Mouse (Mus musculus) hindbrain, embryonic 11.5 days (tissue): ENCODE measurements around the gene Cnmd. TPM values are rescaled to one million over a fixed set of nuclear protein-coding genes. Genes with fewer than 3 reads are reported as not detected.
A peak's percentile ranks its signal among the peaks of the same experiment; 100 is the strongest.

Experiments used
- ATAC-seq: fragments of 200-750 bp; cut with Nextera tagmentation; 2 replicates; pipeline ENCODE4 v1.8.0; 2017; ENCODE audit warnings: mild to moderate bottlenecking, moderate TSS enrichment, moderate library complexity; ENCODE audit not compliant: low FRiP score
- DNase-seq: peaks from one replicate; pipeline ENCODE4 v3.0.0-alpha.2; 2015; ENCODE audit warnings: low spot score
- H3K27ac ChIP-seq: fragments of 300-500 bp; sonication (generic); 2 replicates; pipeline ENCODE4 v1.5.1; 2014; ENCODE audit warnings: mild to moderate bottlenecking, low read depth, low read length
- H3K27me3 ChIP-seq: fragments of 300-500 bp; sonication (generic); 2 replicates; pipeline ENCODE4 v1.6.1; 2014; ENCODE audit warnings: mild to moderate bottlenecking, low read length, moderate library complexity, mixed read lengths; ENCODE audit not compliant: control insufficient read depth, insufficient read depth
- H3K36me3 ChIP-seq: fragments of 300-500 bp; sonication (generic); 2 replicates; pipeline ENCODE4 v1.6.1; 2014; ENCODE audit warnings: mild to moderate bottlenecking, low read length, moderate library complexity, mixed read lengths; ENCODE audit not compliant: control insufficient read depth, insufficient read depth
- H3K4me1 ChIP-seq: fragments of 300-500 bp; sonication (generic); replicated peaks from 2 replicates; pipeline ENCODE4 v1.6.1; 2014; ENCODE audit warnings: low read length, mixed read lengths; ENCODE audit not compliant: control insufficient read depth, insufficient read depth
- H3K4me2 ChIP-seq: fragments of 300-500 bp; sonication (generic); replicated peaks from 2 replicates; pipeline ENCODE4 v1.6.1; 2014; ENCODE audit warnings: mild to moderate bottlenecking, low read depth, low read length
- H3K4me3 ChIP-seq: fragments of 300-500 bp; sonication (generic); 2 replicates; pipeline ENCODE4 v1.5.1; 2014; ENCODE audit warnings: low read depth, low read length
- H3K9ac ChIP-seq: fragments of 300-500 bp; sonication (generic); 2 replicates; pipeline ENCODE4 v1.6.1; 2014; ENCODE audit warnings: low read depth, low read length
- H3K9me3 ChIP-seq: fragments of 300-500 bp; sonication (generic); 2 replicates; pipeline ENCODE4 v1.6.1; 2016; ENCODE audit warnings: low read length; ENCODE audit not compliant: control insufficient read depth
- WGBS: fragments of 180-500 bp; shearing (Covaris S2); extraction: QIAGEN DNeasy Blood & Tissue Kit; methylation state at CpG from one replicate; pipeline ENCODE4 v1.1.7; 2014; 5-methylcytosine and 5-hydroxymethylcytosine counted together
- polyA plus RNA-seq: library from polyadenylated mRNA; unstranded; fragments of >200 nt; fragmentation: Nextera tagmentation; extraction: Ambion mirVana; gene quantifications from 2 replicates; pipeline ENCODE4 v1.2.1, GENCODE M21; 2014

Cnmd gene
- polyA plus RNA-seq, 1 experiment from 2014 or later: 20.0 TPM

- 51% methylated on average over 14 of the region's 14 CpGs for WGBS
- no peak overlapping the region for H3K27ac ChIP-seq
- ATAC-seq: no peak
Observed at GRCm38 (mm10) chr14:79677891-79678687, 16.1 kb upstream of the Cnmd start.

GRCm38 (mm10) chr14:79677108-79677753 lies 15.3 kb upstream of the Cnmd start:
- H3K36me3 ChIP-seq: no peaks in the 10 kb centered on the region
- no peak for ATAC-seq
- no peak overlapping the region for H3K4me2 ChIP-seq
- 0 out of 2 replicates have a peak overlapping the region, but pooled peaks have one; percentile 17 for H3K27ac ChIP-seq
- H3K4me1 ChIP-seq: 0 out of 2 replicates have a peak, but pooled peaks cover 2% of the 10 kb centered on the region
- no peaks in the 10 kb centered on the region for H3K9me3 ChIP-seq
- DNase-seq: peak; percentile 30
- 50% methylated on average over 15 of the region's 15 CpGs for WGBS
- no peak overlapping the region for H3K9ac ChIP-seq
- H3K4me3 ChIP-seq: no peak overlapping the region
- no peaks in the 10 kb centered on the region for H3K27me3 ChIP-seq

More at GRCm38 (mm10) chr14:79677891-79678687, 16.1 kb upstream of the Cnmd start:
- DNase-seq: peak; percentile 27
- Histone ChIP-seq H3K4me1 (0 out of 2 replicates have a peak, but pooled peaks cover 2% of the 10 kb centered on the region), H3K9me3 (no peaks in the 10 kb centered on the region), H3K9ac (no peak overlapping the region), H3K36me3 (no peaks in the 10 kb centered on the region), H3K4me3 (no peak overlapping the region), H3K4me2 (no peak overlapping the region), H3K27me3 (no peaks in the 10 kb centered on the region)

GRCm38 (mm10) chr14:79673083-79674013 lies 11.4 kb upstream of the Cnmd start:
- peak overlapping the region; percentile 63 for H3K27ac ChIP-seq
- no peak overlapping the region for H3K4me3 ChIP-seq
- ATAC-seq: peak; percentile 79
- no peaks in the 10 kb centered on the region for H3K9me3 ChIP-seq
- H3K4me1 ChIP-seq: 0 out of 2 replicates have a peak, but pooled peaks cover 2% of the 10 kb centered on the region
- H3K27me3 ChIP-seq: peaks cover 2% of the 10 kb centered on the region; the same call in 1 of the 2 replicates
- H3K9ac ChIP-seq: no peak overlapping the region
- H3K4me2 ChIP-seq: no peak overlapping the region
- DNase-seq: peak; percentile 47
- no peaks in the 10 kb centered on the region for H3K36me3 ChIP-seq
- WGBS: 56% methylated on average over 17 of the region's 17 CpGs

GRCm38 (mm10) chr14:79672567-79672966 lies 10.6 kb upstream of the Cnmd start:
- 0 out of 2 replicates have a peak overlapping the region, but pooled peaks have one; percentile 27 for H3K27ac ChIP-seq
- peaks cover 2% of the 10 kb centered on the region; the same call in 1 of the 2 replicates for H3K27me3 ChIP-seq
- no peaks in the 10 kb centered on the region for H3K36me3 ChIP-seq
- H3K4me2 ChIP-seq: no peak overlapping the region
- 0 out of 2 replicates have a peak, but pooled peaks cover 2% of the 10 kb centered on the region for H3K4me1 ChIP-seq
- 66% methylated on average over 5 of the region's 5 CpGs for WGBS
- peak; percentile 63 for ATAC-seq
- no peaks in the 10 kb centered on the region for H3K9me3 ChIP-seq
- H3K4me3 ChIP-seq: no peak overlapping the region
- H3K9ac ChIP-seq: no peak overlapping the region
- no peak for DNase-seq

- 91% methylated on average over 3 of the region's 3 CpGs for WGBS
- ATAC-seq: no peak
Observed at GRCm38 (mm10) chr14:79671008-79671407, 9.0 kb upstream of the Cnmd start.

GRCm38 (mm10) chr14:79661005-79661917 lies 709 bp downstream of the Cnmd start:
- H3K4me2 ChIP-seq: peak overlapping the region; percentile 46
- H3K9me3 ChIP-seq: no peaks in the 10 kb centered on the region
- peak overlapping the region; percentile 23; the same call in 1 of the 2 replicates for H3K9ac ChIP-seq
- H3K36me3 ChIP-seq: no peaks in the 10 kb centered on the region
- H3K27me3 ChIP-seq: no peaks in the 10 kb centered on the region
- H3K4me3 ChIP-seq: peak overlapping the region; percentile 12; the same call in 1 of the 2 replicates
- ATAC-seq (peak; percentile 75), DNase-seq (peak; percentile 67)
- H3K4me1 ChIP-seq: 0 out of 2 replicates have a peak, but pooled peaks cover 4% of the 10 kb centered on the region
- no peak overlapping the region for H3K27ac ChIP-seq
- WGBS: 21% methylated on average over 33 of the region's 33 CpGs

More at GRCm38 (mm10) chr14:79671008-79671407, 9.0 kb upstream of the Cnmd start:
- H3K27me3 ChIP-seq: peaks cover 2% of the 10 kb centered on the region; the same call in 1 of the 2 replicates
- no peak overlapping the region for H3K4me3 ChIP-seq
- DNase-seq: no peak
- H3K27ac ChIP-seq: no peak overlapping the region
- no peaks in the 10 kb centered on the region for H3K4me1 ChIP-seq
- no peaks in the 10 kb centered on the region for H3K36me3 ChIP-seq
- H3K4me2 ChIP-seq: no peak overlapping the region
- no peak overlapping the region for H3K9ac ChIP-seq
- H3K9me3 ChIP-seq: no peaks in the 10 kb centered on the region

GRCm38 (mm10) chr14:79660467-79660866 lies 1.5 kb downstream of the Cnmd start:
- Histone ChIP-seq H3K27me3 (no peaks in the 10 kb centered on the region), H3K9ac (no peak overlapping the region), H3K36me3 (no peaks in the 10 kb centered on the region), H3K27ac (no peak overlapping the region), H3K4me2 (no peak overlapping the region), H3K4me3 (no peak overlapping the region), H3K4me1 (0 out of 2 replicates have a peak, but pooled peaks cover 4% of the 10 kb centered on the region), H3K9me3 (no peaks in the 10 kb centered on the region)
- ATAC-seq (no peak), DNase-seq (no peak)
- 55% methylated on average over 5 of the region's 5 CpGs for WGBS
